Mouse (Mus musculus): ENCODE measurements at regions not wholly inside any gene's neighbourhood (a gene's known extent, or its start where the extent isn't known, plus 50 kb on each side); places are given as distances from the start of the nearest gene placed in this dataset.
"Not testable (repeated sequence)": the region's sequence is repeated elsewhere in the genome, so short reads cannot be mapped to it uniquely, and the experiment has no call there.

DNA sequence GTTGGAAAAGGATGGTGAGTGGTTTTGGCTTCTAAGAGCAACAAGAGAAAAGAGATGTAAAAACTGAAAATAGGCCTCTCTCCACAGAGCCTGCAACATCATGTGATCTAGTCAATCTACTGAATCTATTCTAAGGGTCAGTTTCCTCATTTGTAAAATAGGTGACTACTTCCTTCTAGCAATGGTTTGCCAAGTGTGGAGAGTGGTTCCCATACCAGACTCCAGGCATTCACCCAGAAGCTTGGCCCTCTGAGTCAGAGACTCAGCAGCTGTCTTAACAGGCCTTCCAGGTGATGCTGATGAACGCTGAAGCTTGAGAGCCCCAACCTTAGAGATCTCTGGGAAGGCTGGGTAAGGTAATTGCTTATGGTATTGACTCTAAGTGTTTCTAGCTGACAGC, 98.9 kb upstream of the Klf4 start:
- DNase-seq (ENCODE audit: low spot score in 2 of 2) = no peak

DNA sequence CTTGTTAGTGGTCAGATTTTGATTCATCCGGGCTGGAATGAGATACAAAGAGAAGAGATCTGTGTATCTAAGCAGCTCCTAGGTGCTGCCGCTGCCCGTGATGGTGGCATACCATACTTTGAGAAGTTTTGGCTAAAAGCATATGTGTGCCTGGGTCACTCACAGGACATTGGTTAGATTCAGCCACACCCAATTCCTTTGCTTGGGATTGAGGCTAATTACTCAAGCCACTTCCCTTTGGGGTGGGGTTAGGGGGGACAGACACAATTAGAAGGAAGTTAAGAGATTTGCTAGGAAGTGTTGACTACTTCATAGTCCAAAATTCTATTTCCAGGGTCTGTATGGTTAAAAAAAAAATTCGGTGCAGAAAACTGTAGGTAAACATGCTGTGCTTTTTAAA, 97.9 kb upstream of the Klf4 start:
- DNase-seq (ENCODE audit: low spot score in 2 of 2) = not testable (repeated sequence)

DNA sequence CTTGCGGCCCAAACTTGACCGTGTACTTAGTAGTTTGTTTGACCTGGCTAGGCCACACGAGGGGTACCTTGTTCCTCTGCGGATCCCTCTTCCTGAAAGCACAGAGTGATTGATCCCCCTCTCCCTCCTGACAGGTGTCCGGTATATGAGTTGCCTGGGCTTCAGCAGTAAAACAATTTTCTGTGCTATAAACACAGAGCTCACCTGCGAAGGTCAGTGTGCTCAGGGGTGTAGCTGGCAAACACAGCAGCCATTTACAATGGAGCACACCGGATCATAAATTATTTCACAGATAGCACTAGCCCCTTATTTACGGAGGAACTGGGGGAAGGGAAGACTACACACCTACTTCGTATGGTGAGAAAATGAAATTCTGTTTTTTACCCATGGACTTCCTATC, 92.5 kb upstream of the Klf4 start:
- DNase-seq (ENCODE audit: low spot score in 2 of 2) = no peak

DNA sequence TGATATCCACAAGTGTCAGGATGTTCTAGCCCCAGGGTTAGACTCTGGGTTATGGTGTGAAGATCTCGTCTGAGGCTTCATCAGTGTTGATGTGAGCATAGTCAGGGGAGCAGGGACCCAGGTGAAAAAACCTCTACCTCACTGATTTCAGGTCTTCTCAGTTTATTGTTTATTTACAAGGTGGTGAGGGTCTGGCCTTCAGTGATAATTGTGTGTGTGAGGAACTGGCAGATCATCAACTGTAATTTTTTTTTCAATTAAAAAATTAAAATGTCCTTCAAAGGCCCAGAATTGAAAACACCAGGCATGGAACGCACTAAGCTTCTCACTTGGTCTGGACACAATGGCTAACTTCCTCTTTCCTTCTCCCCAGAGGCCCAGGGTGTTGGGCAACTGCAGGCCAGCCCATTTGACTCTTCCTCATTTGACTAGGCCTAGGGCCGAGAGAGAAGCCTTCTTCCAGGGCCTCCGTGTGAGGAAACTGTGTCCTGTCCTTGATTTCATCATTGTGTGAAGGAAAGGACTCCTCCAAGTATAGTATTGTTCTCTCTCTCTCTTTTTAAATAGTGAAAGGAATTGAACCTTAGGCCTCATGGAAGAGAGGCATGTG, 91.0 kb upstream of the Klf4 start:
- DNase-seq (ENCODE audit: low spot score in 2 of 2) = peak in 1 of 2 experiments; percentile 36

DNA sequence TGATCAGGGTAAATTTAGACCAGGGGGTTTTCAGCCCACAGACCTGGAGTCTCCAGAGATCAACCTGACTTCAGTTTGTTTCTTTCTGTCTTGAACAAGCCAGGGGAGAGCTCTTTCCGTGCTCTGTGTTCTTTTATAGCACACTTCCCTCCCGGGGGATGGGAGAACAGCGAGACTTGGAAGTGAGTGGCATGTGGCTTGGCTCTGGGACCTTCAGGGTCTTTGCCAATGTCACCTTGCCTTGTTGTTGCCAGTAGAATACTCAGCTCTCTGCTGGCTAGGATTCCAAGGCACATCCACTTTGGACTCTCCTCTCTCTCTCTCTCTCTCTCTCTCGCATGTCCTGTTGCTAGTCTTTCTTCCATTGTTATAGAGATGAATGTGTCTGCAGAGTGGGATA, 90.4 kb upstream of the Klf4 start:
- DNase-seq (ENCODE audit: low spot score in 2 of 2) = peak in 1 of 2 experiments; percentile 31

DNA sequence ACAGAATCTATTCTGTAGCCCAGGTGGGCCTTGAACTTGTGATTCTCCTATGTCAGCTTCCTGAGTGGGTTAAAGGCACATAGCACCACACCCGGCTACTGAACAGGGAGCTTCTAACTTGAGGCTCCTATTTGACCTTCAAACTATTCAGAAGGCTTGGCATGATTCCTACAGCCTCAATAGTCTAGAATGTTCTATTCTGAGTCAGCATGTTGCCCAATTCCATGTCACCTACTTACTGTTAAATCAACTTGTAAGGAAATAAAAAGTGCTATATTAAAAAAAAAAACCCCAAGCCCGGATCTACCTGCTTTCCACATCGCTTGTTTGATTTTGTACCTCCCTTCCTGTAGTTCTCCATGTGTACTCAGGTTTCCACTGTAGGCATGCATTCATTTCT, 87.6 kb upstream of the Klf4 start:
- DNase-seq (ENCODE audit: low spot score in 2 of 2) = no peak

DNA sequence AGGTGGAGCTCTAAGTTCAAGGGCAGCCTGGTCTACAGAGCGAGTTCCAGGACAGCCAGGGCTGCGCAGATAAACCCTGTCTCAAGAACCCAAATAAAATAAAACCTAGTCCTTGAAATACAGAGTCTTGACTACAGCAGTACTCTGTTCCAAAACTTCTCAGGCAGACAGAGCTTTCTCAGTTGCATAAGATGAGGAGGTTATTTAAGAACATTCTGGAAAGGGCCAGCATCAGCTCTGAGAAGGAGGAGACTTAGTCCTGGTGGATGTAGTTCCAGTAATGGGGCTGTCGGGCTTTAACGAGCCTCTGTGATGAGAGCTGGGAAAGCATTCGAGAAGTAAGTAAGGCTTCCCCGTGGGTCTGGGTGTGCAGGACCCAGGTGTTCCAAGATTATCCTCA, 83.5 kb upstream of the Klf4 start:
- DNase-seq (ENCODE audit: low spot score in 2 of 2) = peak in 1 of 2 experiments; percentile 36

DNA sequence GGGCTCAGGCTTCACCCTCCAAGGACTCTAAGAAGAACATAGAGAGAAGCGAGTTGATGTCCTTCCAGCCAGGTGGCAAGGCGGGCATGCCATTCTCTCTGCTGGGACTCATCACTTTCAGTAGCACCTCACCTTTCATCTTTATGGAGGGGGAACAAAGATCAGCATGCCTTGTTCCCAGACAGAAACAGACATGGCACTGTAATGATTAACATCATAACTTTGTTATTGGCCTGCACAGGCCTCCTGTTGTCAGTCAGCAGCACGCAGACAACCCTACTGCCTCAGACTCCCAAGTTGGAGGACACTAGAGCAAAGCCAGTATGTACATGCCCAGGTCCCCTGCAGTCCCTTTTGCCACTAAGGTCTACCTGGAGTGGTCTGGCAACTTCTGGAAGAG, 81.3 kb upstream of the Klf4 start:
- DNase-seq (ENCODE audit: low spot score in 2 of 2) = no peak

DNA sequence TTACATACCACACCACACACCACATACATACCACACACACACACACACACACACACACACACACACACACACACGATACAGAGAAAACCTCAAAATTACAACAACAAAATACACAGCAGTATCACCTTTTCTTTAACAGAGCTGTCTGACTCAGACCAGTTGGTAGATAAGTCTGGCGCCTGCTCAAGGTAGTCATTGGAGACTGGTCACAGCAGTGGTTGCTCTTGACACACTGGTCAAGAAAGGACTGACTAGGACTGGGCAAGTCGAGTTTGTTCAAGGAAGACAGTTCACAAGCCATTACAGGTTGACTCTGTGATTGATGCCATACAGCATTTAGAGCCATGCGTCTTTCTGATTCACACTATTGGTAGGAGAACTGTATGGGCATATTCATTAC, 78.7 kb upstream of the Klf4 start:
- no peak for DNase-seq (ENCODE audit: low spot score in 2 of 2)

DNA sequence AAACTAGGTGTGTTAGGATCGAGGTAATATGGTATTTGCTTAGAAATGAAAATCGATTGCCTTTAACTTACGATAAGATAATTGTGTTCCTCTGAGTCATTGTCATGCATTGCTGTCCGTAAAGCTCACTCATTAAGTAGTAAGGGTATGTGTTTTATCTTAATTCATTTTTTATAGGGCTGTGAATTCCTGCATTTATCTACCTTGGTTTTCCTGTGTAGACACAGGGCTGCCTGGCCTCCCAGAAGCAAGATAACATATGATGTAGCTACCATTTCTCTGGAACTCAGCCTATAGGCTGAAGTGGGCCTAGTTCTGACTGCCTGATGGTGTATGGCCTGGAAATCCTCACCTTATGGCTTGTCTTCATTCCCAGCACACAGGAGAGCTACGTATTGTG, 76.9 kb upstream of the Klf4 start:
- no peak for DNase-seq (ENCODE audit: low spot score in 2 of 2)

DNA sequence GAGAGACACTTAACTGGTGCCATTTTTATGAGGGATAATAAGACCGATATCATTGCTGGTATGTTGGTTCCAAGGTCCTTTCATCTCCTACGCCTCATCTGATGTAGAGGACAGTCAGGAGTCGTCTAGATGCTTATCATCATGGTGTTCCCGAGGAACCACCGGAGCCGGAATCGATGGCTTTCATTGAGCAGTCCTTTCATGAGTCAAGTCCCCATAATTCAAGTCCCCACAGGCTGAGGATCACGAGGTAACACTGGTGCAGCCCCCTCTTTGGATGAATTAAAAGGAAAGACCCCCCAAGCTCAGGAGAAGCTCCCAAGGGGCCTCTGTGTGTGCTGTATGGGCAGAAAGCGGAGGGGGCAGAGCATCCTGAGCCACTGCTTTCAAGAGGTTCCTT, 73.3 kb upstream of the Klf4 start:
- DNase-seq (ENCODE audit: low spot score in 2 of 2) = no peak

DNA sequence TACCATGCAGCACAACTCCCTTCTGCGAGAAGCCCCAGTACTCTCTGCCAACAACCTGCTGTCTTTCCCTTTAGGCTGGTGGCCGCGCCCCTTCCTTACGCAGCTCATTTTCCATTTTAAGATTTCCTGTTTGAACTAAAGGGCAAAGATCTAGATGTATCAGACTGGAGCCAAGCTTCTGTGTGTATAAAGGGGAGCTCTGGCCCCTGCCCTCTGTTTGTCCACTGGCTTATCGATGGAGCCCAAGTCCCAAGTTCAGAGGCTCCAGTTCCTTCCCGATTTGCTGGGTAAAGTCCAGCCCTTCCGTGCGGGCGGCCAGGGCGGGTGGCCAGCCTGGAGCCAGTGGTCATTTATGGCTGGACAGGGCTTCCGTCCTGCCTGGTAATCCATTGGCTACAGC, 72.6 kb upstream of the Klf4 start:
- DNase-seq (ENCODE audit: low spot score in 2 of 2) = no peak

DNA sequence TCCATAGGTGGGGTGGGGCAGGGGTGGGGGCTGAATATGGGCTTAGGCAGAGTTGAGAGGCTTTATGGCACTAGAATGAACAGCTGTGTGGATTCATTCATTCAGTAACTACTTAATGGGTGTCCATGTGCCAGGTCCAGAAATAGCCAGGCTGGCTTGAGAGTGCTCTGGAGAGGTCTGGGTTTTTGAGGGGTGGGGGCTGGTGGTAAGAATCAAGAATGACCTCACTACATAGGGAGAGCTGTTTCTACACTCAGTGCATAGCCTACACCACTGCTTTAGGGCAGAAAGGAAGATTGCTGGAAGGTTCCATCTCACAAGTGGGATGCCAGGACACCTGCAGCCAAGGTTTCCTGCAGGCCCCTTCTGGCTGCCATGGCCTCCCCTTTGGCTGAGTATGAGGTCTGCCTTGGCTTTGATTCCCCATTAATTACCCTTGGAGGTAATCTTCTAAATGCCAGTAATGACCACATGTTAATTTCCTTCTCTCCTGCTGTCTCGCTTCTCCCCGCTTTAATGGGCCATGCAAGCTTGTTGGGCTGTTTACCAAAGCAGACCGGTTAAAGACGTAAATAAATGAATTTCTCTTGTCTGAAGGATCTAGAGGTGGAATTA, 71.7 kb upstream of the Klf4 start:
- no peak for DNase-seq (ENCODE audit: low spot score in 2 of 2)

DNA sequence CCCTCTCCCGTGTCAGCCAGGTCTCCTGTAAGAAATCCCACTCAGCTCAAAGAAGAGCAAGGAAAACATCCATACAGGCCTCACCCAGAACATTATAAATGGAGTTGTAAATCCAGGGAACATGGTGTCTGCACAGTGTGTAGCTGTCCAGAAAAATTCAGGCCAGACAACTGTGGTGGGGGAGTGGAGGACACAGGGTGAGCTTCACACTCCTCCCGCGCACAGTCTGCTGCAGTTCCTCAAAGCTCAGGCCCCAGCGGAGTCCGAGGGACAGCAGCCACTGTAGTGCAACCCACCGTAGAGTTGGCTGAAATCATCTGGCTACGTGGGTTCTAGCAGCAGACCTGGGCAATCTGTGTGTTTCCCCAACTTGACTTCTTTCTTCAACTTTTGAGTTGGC, 62.9 kb upstream of the Klf4 start:
- DNase-seq (ENCODE audit: low spot score in 2 of 2) = peak; percentile 33 to 44

DNA sequence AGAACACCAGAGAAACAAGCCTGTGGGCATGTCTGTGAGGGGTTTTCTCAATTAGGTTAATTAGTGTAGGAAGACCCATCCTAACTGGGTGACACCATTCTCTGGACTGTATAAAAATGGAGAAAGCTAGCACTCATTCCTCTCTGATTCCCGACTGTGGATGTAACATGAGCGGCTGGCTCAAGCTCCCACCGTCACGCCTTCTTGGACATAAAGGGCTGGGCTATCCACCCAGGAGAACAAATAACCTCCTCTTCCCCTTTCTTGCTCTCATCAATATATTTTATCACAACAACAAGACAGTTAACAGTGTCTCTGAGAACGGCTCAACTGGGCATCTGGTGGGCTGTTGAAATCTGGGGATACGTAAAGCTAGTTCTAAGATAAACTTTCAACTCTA, 62.4 kb upstream of the Klf4 start:
- DNase-seq (ENCODE audit: low spot score in 2 of 2) = no peak

DNA sequence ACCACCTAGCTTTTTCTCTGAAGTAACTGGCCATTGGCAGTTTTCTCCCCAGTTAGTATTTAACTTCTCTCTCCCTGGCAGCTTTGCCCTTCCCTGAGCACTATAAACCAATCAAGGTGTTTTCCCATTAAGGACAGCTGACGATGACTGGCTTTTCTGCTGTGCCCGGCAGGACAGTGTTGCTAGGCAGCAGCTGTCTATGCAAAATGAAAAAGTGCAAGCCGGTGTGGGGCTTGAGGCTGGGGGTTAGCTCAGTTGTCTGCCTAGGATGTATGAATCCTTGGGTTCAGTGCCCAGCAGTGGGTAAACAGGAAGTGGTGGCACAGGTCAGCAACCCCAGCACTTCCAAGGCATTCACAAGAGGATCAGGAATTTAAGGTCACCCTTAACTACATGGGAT, 60.9 kb upstream of the Klf4 start:
- DNase-seq (ENCODE audit: low spot score in 2 of 2) = no peak

DNA sequence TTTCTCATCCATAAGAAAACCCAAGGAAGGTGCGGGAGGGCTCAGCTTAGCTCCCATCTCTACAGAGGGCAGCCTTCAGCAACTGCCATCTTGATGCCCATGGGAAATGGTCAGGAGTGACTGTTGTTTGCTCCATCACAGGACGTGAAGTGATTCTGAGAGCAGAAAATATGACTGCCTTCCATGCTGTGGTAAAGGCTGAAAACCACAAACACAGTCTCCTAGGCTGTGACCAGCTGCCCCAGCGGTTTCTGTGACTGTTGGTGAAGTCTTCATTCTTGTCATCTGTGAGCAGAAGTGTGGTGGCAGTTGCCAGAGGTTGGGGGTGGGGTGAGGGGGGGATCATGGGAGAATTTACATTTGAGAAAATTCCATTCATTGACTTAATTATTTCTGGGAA, 53.9 kb upstream of the Klf4 start:
- DNase-seq (ENCODE audit: low spot score in 2 of 2) = no peak

DNA sequence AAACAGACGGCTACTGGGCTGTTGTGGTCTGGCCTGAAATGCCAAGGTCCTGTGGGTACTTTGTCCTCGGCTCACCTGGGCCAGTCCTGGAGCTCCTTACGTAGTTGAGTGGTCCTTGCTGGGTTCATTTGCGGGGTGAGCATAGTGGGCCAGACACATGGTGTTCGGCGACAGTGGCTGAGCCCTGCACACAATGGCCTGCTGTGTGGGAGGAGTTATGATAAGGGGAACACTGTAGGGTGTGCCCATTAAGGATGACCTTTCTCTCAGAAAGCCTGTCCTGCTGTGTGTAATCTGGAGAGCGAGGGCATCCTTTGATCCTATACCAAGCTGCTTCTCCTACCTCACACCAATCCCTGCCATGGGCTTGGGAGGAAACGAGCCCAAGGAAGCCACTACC, 51.3 kb upstream of the Klf4 start:
- DNase-seq (ENCODE audit: low spot score in 2 of 2) = no peak
